8 mouse cellular contexts compared by ENCODE assay signal in the genomic region with DNA sequence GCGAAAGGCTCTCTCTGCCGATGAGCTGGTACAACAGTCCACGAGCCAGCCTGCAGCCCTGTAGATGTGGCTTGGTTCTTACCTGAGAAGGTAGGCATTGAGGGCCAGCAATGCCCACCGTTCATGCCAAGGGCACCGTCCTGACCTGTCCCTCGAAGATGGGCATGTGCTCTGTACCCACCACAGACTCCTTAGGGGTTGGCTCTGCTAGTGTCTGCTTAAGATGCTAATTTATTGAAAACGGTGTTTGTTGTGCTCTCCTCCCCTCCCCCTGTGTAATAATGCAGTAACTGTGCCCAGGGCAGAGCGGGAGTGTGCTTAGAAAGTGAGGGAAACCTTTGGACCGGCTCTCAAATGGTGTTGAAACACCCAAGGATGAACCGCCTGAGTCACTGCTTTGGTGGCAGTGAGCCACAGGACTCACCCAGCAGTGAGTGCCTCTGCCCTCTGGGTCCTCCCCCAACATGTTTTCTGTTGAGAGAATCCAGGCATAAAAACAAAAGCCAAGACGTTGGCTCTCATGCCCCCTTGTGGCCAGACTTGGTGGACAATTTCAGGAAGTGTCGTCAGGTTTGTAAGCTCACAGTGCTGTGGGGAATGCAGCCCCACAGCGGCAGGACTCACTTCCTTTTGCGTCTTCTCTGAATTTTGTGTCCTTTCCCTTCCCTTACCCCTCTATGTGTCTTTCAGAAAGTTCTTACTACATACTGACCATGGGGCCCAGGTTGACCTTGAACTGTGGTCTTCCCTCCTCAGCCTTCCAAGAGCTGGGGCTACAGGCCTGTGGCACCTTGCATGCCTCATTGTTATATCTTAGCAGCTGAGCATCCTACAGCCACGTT.
DNase-seq lines count a peak whose midpoint lies in the region; ATAC-seq and TF ChIP-seq lines count a peak whose summit lies in the region.

No protein-coding gene starts in this region.

- H3K9me3 ChIP-seq in heart, embryonic 12.5 days (replicated peaks) = no peaks in the 10 kb centered on the region
- H3K9me3 ChIP-seq in kidney, postnatal 0 days (replicated peaks; ENCODE audit: low read length) = no peaks in the 10 kb centered on the region
- no peaks in the 10 kb centered on the region for H3K9me3 ChIP-seq in liver, embryonic 11.5 days (ENCODE audit: control insufficient read depth, low read length)
- no peaks in the 10 kb centered on the region for H3K9me3 ChIP-seq in stomach, embryonic 14.5 days (ENCODE audit: control insufficient read depth, low read depth, low read length)

- H3K27me3 ChIP-seq in heart, embryonic 12.5 days (replicated peaks) = no peaks in the 10 kb centered on the region
- no peaks in the 10 kb centered on the region for H3K27me3 ChIP-seq in kidney, postnatal 0 days (ENCODE audit: insufficient read depth, low read length)
- no peaks in the 10 kb centered on the region for H3K27me3 ChIP-seq in liver, embryonic 11.5 days (replicated peaks; ENCODE audit: control insufficient read depth, insufficient read depth, low read length)
- H3K27me3 ChIP-seq in stomach, embryonic 14.5 days (ENCODE audit: control insufficient read depth, insufficient read depth, low read length) = no peaks in the 10 kb centered on the region

- H3K4me2 ChIP-seq in heart, embryonic 12.5 days = peak overlapping the region; percentile 39
- H3K4me2 ChIP-seq in kidney, postnatal 0 days (ENCODE audit: low read length) = peak overlapping the region; percentile 12; the same call in 1 of the 2 replicates
- H3K4me2 ChIP-seq in liver, embryonic 11.5 days = peak overlapping the region; percentile 16; the same call in 1 of the 2 replicates
- no peak overlapping the region for H3K4me2 ChIP-seq in stomach, embryonic 14.5 days (replicated peaks; ENCODE audit: low read depth, low read length)

- peak overlapping the region; percentile 67 for H3K27ac ChIP-seq in heart, embryonic 12.5 days (ENCODE audit: poor library complexity, severe bottlenecking)
- peak overlapping the region; percentile 36; the same call in 1 of the 2 replicates for H3K27ac ChIP-seq in kidney, postnatal 0 days
- H3K27ac ChIP-seq in liver, embryonic 11.5 days (ENCODE audit: low read depth, low read length) = 0 out of 2 replicates have a peak overlapping the region, but pooled peaks have one; percentile 13
- H3K27ac ChIP-seq in stomach, embryonic 14.5 days (ENCODE audit: low read length) = no peak overlapping the region

- H3K4me1 ChIP-seq in heart, embryonic 12.5 days (replicated peaks) = peaks cover 16% of the 10 kb centered on the region
- H3K4me1 ChIP-seq in kidney, postnatal 0 days (replicated peaks; ENCODE audit: insufficient read depth, low read length) = peaks cover 2% of the 10 kb centered on the region; the same call in 1 of the 2 replicates
- peaks cover 4% of the 10 kb centered on the region for H3K4me1 ChIP-seq in liver, embryonic 11.5 days (replicated peaks; ENCODE audit: control insufficient read depth, insufficient read depth, low read length)
- H3K4me1 ChIP-seq in stomach, embryonic 14.5 days (ENCODE audit: control insufficient read depth, insufficient read depth, low read length) = peaks cover 9% of the 10 kb centered on the region

- H3K36me3 ChIP-seq in heart, embryonic 12.5 days = no peaks in the 10 kb centered on the region
- H3K36me3 ChIP-seq in kidney, postnatal 0 days (ENCODE audit: insufficient read depth, low read length) = no peaks in the 10 kb centered on the region
- no peaks in the 10 kb centered on the region for H3K36me3 ChIP-seq in liver, embryonic 11.5 days (ENCODE audit: control insufficient read depth, insufficient read depth, low read length)
- H3K36me3 ChIP-seq in stomach, embryonic 14.5 days (ENCODE audit: control insufficient read depth, insufficient read depth, low read length) = no peaks in the 10 kb centered on the region

- peak overlapping the region; percentile 40 for H3K9ac ChIP-seq in heart, embryonic 12.5 days
- H3K9ac ChIP-seq in kidney, postnatal 0 days (ENCODE audit: low read depth, low read length) = 0 out of 2 replicates have a peak overlapping the region, but pooled peaks have one; percentile 18
- no peak overlapping the region for H3K9ac ChIP-seq in liver, embryonic 11.5 days (ENCODE audit: low read depth, low read length)
- no peak overlapping the region for H3K9ac ChIP-seq in stomach, embryonic 14.5 days (replicated peaks; ENCODE audit: low read depth, low read length)

- DNase-seq in B cell, adult 2 months = peak; percentile 95 to 97
- peak; percentile 96 for DNase-seq in brain, adult 2 months (ENCODE audit: low read depth, low spot score)
- DNase-seq in kidney, postnatal 0 days (ENCODE audit: low spot score) = peak; percentile 96
- DNase-seq in liver, embryonic 11.5 days (ENCODE audit: low spot score) = peak; percentile 81
- DNase-seq in naive thymus-derived CD4-positive, alpha-beta T cell, adult 2 months (ENCODE audit: low read depth) = peak; percentile 97

- 36% methylated on average over 15 of the region's 15 CpGs for WGBS in heart, embryonic 12.5 days
- 34% methylated on average over 15 of the region's 15 CpGs for WGBS in kidney, postnatal 0 days
- 48% methylated on average over 15 of the region's 15 CpGs for WGBS in liver, embryonic 11.5 days
- 43% methylated on average over 15 of the region's 15 CpGs for WGBS in stomach, embryonic 14.5 days

- peak; percentile 64 for ATAC-seq in erythroblast, adult 5-6 weeks (replicated peaks; ENCODE audit: low FRiP score, poor library complexity, severe bottlenecking)
- ATAC-seq in heart, embryonic 12.5 days (ENCODE audit: insufficient number of reproducible peaks, low FRiP score) = peak; percentile 94
- peak; percentile 95 for ATAC-seq in kidney, postnatal 0 days (replicated peaks; ENCODE audit: low FRiP score, low read depth)
- peak; percentile 75 for ATAC-seq in liver, embryonic 11.5 days (replicated peaks; ENCODE audit: low FRiP score)
- peak; percentile 69; the same call in 1 of the 2 replicates for ATAC-seq in stomach, embryonic 14.5 days (ENCODE audit: insufficient number of reproducible peaks, insufficient read depth, low FRiP score, low read depth)

- peak; percentile 99 for TF ChIP-seq CTCF in kidney, postnatal 0 days (IDR thresholded peaks at IDR 0.05; ENCODE audit: low read depth)

- H3K4me3 ChIP-seq in heart, embryonic 12.5 days = no peak overlapping the region
- H3K4me3 ChIP-seq in kidney, postnatal 0 days (replicated peaks; ENCODE audit: low read depth, low read length) = no peak overlapping the region
- H3K4me3 ChIP-seq in liver, embryonic 11.5 days (ENCODE audit: low read depth, low read length) = no peak overlapping the region
- no peak overlapping the region for H3K4me3 ChIP-seq in stomach, embryonic 14.5 days (ENCODE audit: low read depth, low read length)

Comparison
In these comparisons a context has a peak if more than half of its experiments do, and no peak if none do; other contexts are left out.
1. H3K9ac ChIP-seq: peak in heart, embryonic 12.5 days (single experiment) and kidney, postnatal 0 days (single experiment); none in liver, embryonic 11.5 days (single experiment) and stomach, embryonic 14.5 days (single experiment).
2. Peak in every context shown above with its lines, with median percentiles within 50 percentile points of each other: DNase-seq and ATAC-seq.